Mouse (Mus musculus): Measurements from ENCODE around the gene Fzr1. TPM values are rescaled to one million over a fixed set of nuclear protein-coding genes. Genes with fewer than 3 reads are reported as not detected.

Fzr1 gene
- total RNA-seq, 2 experiments from 2014 or later = 27.6 to 35.6 TPM

Small RNAs within 50 kb of the gene (microRNA-seq; reads per million reads assigned to microRNA genes)
- gene Mir1191b (0 to 0.54 reads per million in 2 experiments), gene Mir6913 (0 to 1.6 reads per million in 2 experiments)

Other genes with a start within 250 kb of the Fzr1 start
- gene Zbtb7a, start 243.3 kb downstream of the Fzr1 start, total RNA-seq (2021) = 10 to 100 TPM; 33.8 to 34.9 TPM
- 10 to 100 TPM; 16.5 to 16.9 TPM for gene Pias4, start 210.6 kb downstream of the Fzr1 start, total RNA-seq (2021)
- gene Eef2, start 201.9 kb downstream of the Fzr1 start, total RNA-seq (2021) = 1,000 to 10,000 TPM; 1,062 to 1,185 TPM
- gene Dapk3, start 195.5 kb downstream of the Fzr1 start, total RNA-seq (2021) = 10 to 100 TPM; 29.9 to 34.5 TPM
- not detected for gene 4930442H23Rik, start 194.7 kb downstream of the Fzr1 start, total RNA-seq (2021)
- 1 to 10 TPM; 7.1 to 8.8 TPM for gene Nmrk2, start 176.5 kb downstream of the Fzr1 start, total RNA-seq (2021)
- gene Atcay, start 147.7 kb downstream of the Fzr1 start, total RNA-seq (2021) = not detected
- 1 to 10 TPM; 2.3 to 2.5 TPM for gene Zfr2, start 145.4 kb downstream of the Fzr1 start, total RNA-seq (2021)
- gene Matk, start 125.6 kb downstream of the Fzr1 start, total RNA-seq (2021) = under 1 TPM; 0.42 to 0.87 TPM
- 10 to 100 TPM; 85.7 to 89.6 TPM for gene Mrpl54, start 111.6 kb downstream of the Fzr1 start, total RNA-seq (2021)
- 100 to 1,000 TPM in 1 of 2 experiments, 10 to 100 TPM in 1; 85.9 to 110 TPM for gene Apba3, start 111.6 kb downstream of the Fzr1 start, total RNA-seq (2021)
- gene Tjp3, start 86.9 kb downstream of the Fzr1 start, total RNA-seq (2021) = under 1 TPM in 1 of 2 experiments, not detected in 1; 0.87 TPM
- gene Pip5k1c, start 85.6 kb downstream of the Fzr1 start, total RNA-seq (2021) = 10 to 100 TPM; 23.1 to 25.6 TPM
- 10 to 100 TPM; 14.6 to 15.8 TPM for gene Cactin, start 57.4 kb downstream of the Fzr1 start, total RNA-seq (2021)
- gene Tbxa2r, start 49.8 kb downstream of the Fzr1 start, total RNA-seq (2021) = 1 to 10 TPM; 2.5 to 2.7 TPM
- gene Gipc3, start 35.2 kb downstream of the Fzr1 start, total RNA-seq (2021) = 1 to 10 TPM; 3.4 to 4.7 TPM
- gene Hmg20b, start 28.0 kb downstream of the Fzr1 start, total RNA-seq (2021) = 10 to 100 TPM; 57.1 to 62.2 TPM
- 10 to 100 TPM; 11.0 to 12.7 TPM for gene Mfsd12, start 21.0 kb downstream of the Fzr1 start, total RNA-seq (2021)
- under 1 TPM; 0.45 to 0.51 TPM for gene 4930404N11Rik, start 12.7 kb downstream of the Fzr1 start, total RNA-seq (2021)
- gene Dohh, start 5.9 kb upstream of the Fzr1 start, total RNA-seq (2021) = 10 to 100 TPM; 49.9 to 59.6 TPM
- 1 to 10 TPM in 1 of 2 experiments, under 1 TPM in 1; 0.65 to 2.3 TPM for gene Gm48551, start 6.0 kb upstream of the Fzr1 start, total RNA-seq (2021)
- under 1 TPM in 1 of 2 experiments, not detected in 1; 0.51 TPM for gene Gm48552, start 10.5 kb upstream of the Fzr1 start, total RNA-seq (2021)
- 1 to 10 TPM; 1.9 to 2.2 TPM for gene Smim24, start 14.5 kb upstream of the Fzr1 start, total RNA-seq (2021)
- 10 to 100 TPM; 91.0 to 93.4 TPM for gene Nfic, start 77.1 kb upstream of the Fzr1 start, total RNA-seq (2021)
- gene Celf5, start 104.2 kb upstream of the Fzr1 start, total RNA-seq (2021) = under 1 TPM; 0.17 to 0.21 TPM
- gene Ncln, start 117.9 kb upstream of the Fzr1 start, total RNA-seq (2021) = 10 to 100 TPM; 61.9 to 64.3 TPM
- 1 to 10 TPM; 1.2 to 2.8 TPM for gene S1pr4, start 121.6 kb upstream of the Fzr1 start, total RNA-seq (2021)
- gene Gna15, start 145.7 kb upstream of the Fzr1 start, total RNA-seq (2021) = 1 to 10 TPM; 1.4 to 1.5 TPM
- 10 to 100 TPM; 47.8 to 49.8 TPM for gene Gna11, start 166.7 kb upstream of the Fzr1 start, total RNA-seq (2021)
- 1,000 to 10,000 TPM; 1,011 to 1,083 TPM for gene Aes, start 181.0 kb upstream of the Fzr1 start, total RNA-seq (2021)
- 1 to 10 TPM; 4.7 to 7.1 TPM for gene Tle2, start 196.0 kb upstream of the Fzr1 start, total RNA-seq (2021)
- gene Tle6, start 222.6 kb upstream of the Fzr1 start, total RNA-seq (2021) = 10 to 100 TPM in 1 of 2 experiments, 1 to 10 TPM in 1; 7.9 to 11.1 TPM
- gene BC025920, start 227.8 kb upstream of the Fzr1 start, total RNA-seq (2021) = 1 to 10 TPM; 2.6 TPM
- 1 to 10 TPM; 5.6 to 6.3 TPM for gene Sirt6, start 249.3 kb upstream of the Fzr1 start, total RNA-seq (2021)